Mouse (Mus musculus) colon, adult 2 months (tissue): Measurements from ENCODE around the gene Gm20741. TPM values are rescaled to one million over a fixed set of nuclear protein-coding genes. Genes with fewer than 3 reads are reported as not detected.

Source experiments
- polyA plus RNA-seq: library from polyadenylated mRNA; depleted of rRNA; stranded (reverse); fragments of >200 nt; gene quantifications from 2 replicates; pipeline ENCODE4 v1.2.3, GENCODE M21; 2012; rRNA removed

Gene Gm20741
- polyA plus RNA-seq: not detected in 2 replicates

DNA sequence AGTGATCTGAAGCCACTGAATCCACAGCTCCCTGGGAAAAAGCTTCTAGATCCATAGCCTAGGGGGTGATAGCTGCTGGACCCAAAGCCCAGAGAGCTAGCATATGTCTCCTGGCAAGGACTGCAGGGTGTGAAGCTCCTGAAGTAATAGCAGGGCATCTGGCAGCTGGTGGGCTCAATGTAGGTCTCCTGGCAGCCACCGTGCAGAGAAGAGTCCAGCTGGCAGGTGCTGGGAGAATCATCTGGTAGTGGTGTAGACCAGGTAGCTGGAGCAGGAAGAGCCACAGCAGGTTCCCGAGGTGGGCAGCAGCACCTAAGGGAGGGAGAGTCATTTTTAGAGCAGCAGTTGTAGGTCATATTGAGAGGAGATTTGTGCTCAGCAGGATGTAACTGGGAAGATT, at the start of gene Gm20741:
TSS of gene Gm20741 (minus strand) at position 394 of the 400 bp plus-strand sequence.

DNA sequence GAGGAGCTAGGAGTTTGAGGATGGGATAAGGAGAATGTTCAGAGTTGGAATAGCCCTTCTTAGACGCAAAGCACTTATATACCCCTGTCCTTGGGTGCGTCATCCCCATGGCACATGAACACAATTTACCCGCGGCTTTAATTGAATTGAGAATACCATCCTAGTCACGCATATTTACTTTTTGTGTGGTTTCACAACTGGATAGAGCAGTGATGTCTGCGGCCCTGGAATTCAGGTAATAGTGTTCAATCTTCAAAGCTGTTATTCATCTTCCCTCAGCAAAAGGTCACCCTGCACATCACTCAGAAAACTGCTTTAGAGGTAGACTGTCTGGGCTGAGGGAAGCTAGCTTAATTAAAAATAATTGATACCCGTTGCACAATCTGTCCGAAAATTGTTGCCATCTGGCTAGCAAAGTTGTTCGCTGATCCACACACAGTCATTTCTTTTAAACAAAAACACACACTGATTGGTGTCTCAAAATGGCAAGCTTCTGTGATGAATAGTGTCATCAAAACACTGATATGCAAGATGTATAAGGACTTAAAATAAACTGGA, 14.2 kb upstream of the Gm20741 start, which contains the start of gene Krtap14:
TSS of gene Krtap14 (minus strand) at position 51 of the 558 bp plus-strand sequence.

DNA sequence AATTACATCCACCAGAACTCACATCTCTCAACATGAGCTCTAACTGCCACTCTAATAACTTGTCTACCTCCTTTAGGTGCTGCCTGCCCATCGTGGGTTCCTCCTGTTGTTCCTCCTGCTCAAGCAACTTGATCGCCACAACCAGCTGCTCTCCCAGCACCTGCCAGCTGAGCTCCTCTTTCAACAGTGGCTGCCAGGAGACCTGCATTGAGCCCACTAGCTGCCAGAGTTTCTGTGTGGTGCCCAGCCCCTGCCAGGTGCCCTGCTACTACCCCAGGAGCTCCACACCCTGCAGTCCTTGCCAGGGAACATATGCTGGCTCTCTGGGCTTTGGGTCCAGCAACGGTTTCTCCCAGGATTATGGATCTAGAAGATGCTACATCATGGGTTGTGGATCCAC, 8.0 kb upstream of the Gm20741 start, which contains the start of gene Krtap15:
TSS of gene Krtap15 (plus strand) at position 150 of the 400 bp plus-strand sequence.

DNA sequence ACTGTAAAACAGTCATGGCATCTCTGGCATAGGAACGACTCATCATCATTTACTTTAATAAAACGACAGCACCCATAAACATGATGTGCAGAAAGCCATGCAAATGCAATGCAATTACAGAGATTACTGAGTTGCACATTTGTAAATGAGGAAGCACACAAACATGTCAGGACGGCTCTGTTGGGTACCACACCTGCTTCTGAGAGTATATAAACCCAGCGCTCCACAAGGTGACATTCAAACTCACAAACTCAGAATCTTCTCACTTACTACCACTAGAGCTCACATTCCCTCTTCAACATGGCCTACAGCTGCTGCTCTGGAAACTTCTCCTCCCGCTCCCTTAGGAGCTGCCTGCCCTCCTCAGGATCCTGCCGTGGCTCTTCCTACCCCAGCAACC, 34.4 kb downstream of the Gm20741 start, which contains the start of gene Gm5965:
TSS of gene Gm5965 (plus strand) at position 301 of the 400 bp plus-strand sequence.

DNA sequence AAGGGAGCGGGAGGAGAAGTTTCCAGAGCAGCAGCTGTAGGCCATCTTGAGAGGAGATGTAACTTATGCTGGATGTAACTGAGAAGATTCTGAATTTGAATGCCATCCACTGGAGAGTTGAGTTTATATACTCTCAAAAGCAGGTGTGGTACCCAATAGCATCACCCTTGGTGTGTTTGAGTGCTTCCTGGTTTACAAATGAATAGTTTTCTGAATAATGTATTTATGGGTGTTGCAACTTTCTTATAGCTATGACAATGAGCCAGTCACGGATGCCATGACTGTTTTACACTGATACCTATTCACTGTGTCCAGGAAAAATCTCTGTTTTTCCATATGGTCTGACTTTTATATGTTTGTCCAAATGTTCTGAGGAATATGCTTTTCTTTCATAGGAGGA, 37.9 kb downstream of the Gm20741 start, which contains the start of gene 2310057N15Rik:
TSS of gene 2310057N15Rik (minus strand) at position 101 of the 400 bp plus-strand sequence.

Other genes with a start within 250 kb of the Gm20741 start
- 40.5 and 44.3 TPM in 2 replicates for gene Cldn8, start 249.0 kb downstream of the Gm20741 start, polyA plus RNA-seq
- gene Krtap24-1, start 199.9 kb downstream of the Gm20741 start, polyA plus RNA-seq: not detected in 2 replicates
- gene 2310079G19Rik, start 184.6 kb downstream of the Gm20741 start, polyA plus RNA-seq: 28.8 and 37.2 TPM in 2 replicates
- 0.12 TPM in 1 of 2 replicates, not detected in the other for gene Krtap26-1, start 164.4 kb downstream of the Gm20741 start, polyA plus RNA-seq
- gene Krtap27-1, start 140.5 kb downstream of the Gm20741 start, polyA plus RNA-seq: not detected in 2 replicates
- not detected in 2 replicates for gene 2310061N02Rik, start 104.3 kb downstream of the Gm20741 start, polyA plus RNA-seq
- not detected in 2 replicates for gene Krtap13-1, start 83.4 kb downstream of the Gm20741 start, polyA plus RNA-seq
- gene Krtap13, start 60.6 kb downstream of the Gm20741 start, polyA plus RNA-seq: 1.9 and 2.4 TPM in 2 replicates
- 0.29 and 1.1 TPM in 2 replicates for gene 2310034C09Rik, start 53.4 kb downstream of the Gm20741 start, polyA plus RNA-seq
- not detected in 2 replicates for gene 2310057N15Rik, start 38.0 kb downstream of the Gm20741 start, polyA plus RNA-seq
- not detected in 2 replicates for gene Gm5965, start 34.3 kb downstream of the Gm20741 start, polyA plus RNA-seq
- not detected in 2 replicates for gene Krtap15, start 8.0 kb upstream of the Gm20741 start, polyA plus RNA-seq
- not detected in 2 replicates for gene Krtap14, start 13.9 kb upstream of the Gm20741 start, polyA plus RNA-seq
- gene Krtap19-1, start 57.2 kb upstream of the Gm20741 start, polyA plus RNA-seq: not detected in 2 replicates
- gene Krtap19-2, start 62.0 kb upstream of the Gm20741 start, polyA plus RNA-seq: not detected in 2 replicates
- gene Krtap19-3, start 65.8 kb upstream of the Gm20741 start, polyA plus RNA-seq: not detected in 2 replicates
- not detected in 2 replicates for gene Krtap19-4, start 72.9 kb upstream of the Gm20741 start, polyA plus RNA-seq
- not detected in 2 replicates for gene Krtap19-5, start 84.2 kb upstream of the Gm20741 start, polyA plus RNA-seq
- gene Krtap19-9b, start 120.0 kb upstream of the Gm20741 start, polyA plus RNA-seq: not detected in 2 replicates
- gene Krtap16-3, start 150.7 kb upstream of the Gm20741 start, polyA plus RNA-seq: not detected in 2 replicates
- not detected in 2 replicates for gene Krtap22-2, start 198.5 kb upstream of the Gm20741 start, polyA plus RNA-seq
- not detected in 2 replicates for gene Gm10229, start 203.1 kb upstream of the Gm20741 start, polyA plus RNA-seq
- not detected in 2 replicates for gene Krtap6-1, start 219.5 kb upstream of the Gm20741 start, polyA plus RNA-seq
- not detected in 2 replicates for gene Gm10228, start 229.3 kb upstream of the Gm20741 start, polyA plus RNA-seq
- gene Krtap6-5, start 235.7 kb upstream of the Gm20741 start, polyA plus RNA-seq: not detected in 2 replicates